Mouse (Mus musculus): ENCODE data around the gene Hagh. TPM values are rescaled to one million over a fixed set of nuclear protein-coding genes. Genes with fewer than 3 reads are reported as not detected.
A peak's percentile ranks its signal among the peaks of the same experiment; 100 is the strongest.

The Hagh gene
- polyA plus RNA-seq, 1 experiment from 2014 or later = 26.4 TPM

GRCm38 (mm10) chr17:24819469-24819868 lies 20.5 kb upstream of the Hagh start:
- no peaks in the 10 kb centered on the region for H3K4me1 ChIP-seq
- H3K36me3 ChIP-seq (replicated peaks) = no peaks in the 10 kb centered on the region
- H3K27me3 ChIP-seq (replicated peaks; ENCODE audit: low read depth, poor library complexity, severe bottlenecking) = peaks cover 3% of the 10 kb centered on the region; the same call in 1 of the 2 replicates
- no peaks in the 10 kb centered on the region for H3K9me3 ChIP-seq
- no peak overlapping the region for H3K27ac ChIP-seq (replicated peaks)
- WGBS = 73% methylated on average over 2 of the region's 2 CpGs
- H3K4me3 ChIP-seq = no peak overlapping the region
- DNase-seq (ENCODE audit: low spot score) = no peak

DNA sequence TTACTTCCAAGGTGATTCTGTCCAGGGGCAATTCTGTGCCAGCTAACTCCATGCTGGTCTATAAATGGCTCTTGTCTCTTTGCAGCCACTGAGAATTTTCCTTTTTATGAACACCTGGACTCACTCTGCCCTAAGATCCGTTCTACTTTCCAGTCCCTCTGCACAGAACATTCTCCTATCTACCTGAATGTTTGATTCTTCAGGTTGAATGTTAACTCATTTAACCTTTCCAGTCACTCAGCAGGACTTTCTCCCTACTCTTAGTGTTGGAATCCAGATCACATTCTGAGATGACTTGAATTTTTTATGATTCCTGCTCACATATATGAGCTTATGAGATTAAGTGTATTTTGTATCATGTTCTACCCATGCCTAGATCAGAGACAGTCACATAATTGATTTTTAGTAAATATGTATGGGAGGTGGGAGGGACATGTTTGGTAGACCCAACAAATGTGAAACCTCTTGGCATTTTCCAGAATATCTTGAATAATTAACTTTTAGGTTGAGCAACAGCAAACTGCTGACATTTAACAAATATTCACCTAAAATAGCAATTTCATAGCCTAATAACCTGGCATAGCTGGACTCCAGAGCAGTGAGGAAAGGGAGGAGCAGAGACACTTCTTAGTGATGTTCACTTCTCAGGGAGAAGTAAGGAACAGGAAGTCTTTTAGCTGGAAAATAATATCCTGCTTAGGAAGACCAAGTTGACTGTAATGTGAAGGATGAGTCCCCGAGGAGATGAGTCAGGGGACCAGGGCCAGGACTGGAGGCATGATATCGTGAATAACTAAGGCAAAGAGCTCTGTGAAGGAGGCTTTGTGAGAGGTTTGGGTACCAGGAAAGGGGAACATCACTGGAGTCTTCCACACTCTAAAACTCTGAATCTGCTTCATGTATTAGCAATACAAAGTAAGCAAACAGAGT lies 18.3 kb upstream of the Hagh start:
- Histone ChIP-seq H3K4me1 (no peaks in the 10 kb centered on the region), H3K36me3 (replicated peaks) (no peaks in the 10 kb centered on the region), H3K27me3 (replicated peaks; ENCODE audit: low read depth, poor library complexity, severe bottlenecking) (peaks cover 13% of the 10 kb centered on the region; the same call in 1 of the 2 replicates), H3K27ac (replicated peaks) (no peak overlapping the region), H3K9me3 (no peaks in the 10 kb centered on the region), H3K4me3 (no peak overlapping the region)
- 56% methylated on average over 3 of the region's 3 CpGs for WGBS
- no peak for DNase-seq (ENCODE audit: low spot score)

- Histone ChIP-seq H3K27me3 (replicated peaks; ENCODE audit: low read depth, poor library complexity, severe bottlenecking) (peaks cover 25% of the 10 kb centered on the region), H3K4me3 (no peak overlapping the region), H3K27ac (replicated peaks) (no peak overlapping the region), H3K36me3 (replicated peaks) (no peaks in the 10 kb centered on the region), H3K9me3 (no peaks in the 10 kb centered on the region), H3K4me1 (no peaks in the 10 kb centered on the region)
- 65% methylated on average over 5 of the region's 5 CpGs for WGBS
- no peak for DNase-seq (ENCODE audit: low spot score)
These were observed 398 bp downstream of the Hagh start for GRCm38 (mm10) chr17:24840341-24840740.

DNA sequence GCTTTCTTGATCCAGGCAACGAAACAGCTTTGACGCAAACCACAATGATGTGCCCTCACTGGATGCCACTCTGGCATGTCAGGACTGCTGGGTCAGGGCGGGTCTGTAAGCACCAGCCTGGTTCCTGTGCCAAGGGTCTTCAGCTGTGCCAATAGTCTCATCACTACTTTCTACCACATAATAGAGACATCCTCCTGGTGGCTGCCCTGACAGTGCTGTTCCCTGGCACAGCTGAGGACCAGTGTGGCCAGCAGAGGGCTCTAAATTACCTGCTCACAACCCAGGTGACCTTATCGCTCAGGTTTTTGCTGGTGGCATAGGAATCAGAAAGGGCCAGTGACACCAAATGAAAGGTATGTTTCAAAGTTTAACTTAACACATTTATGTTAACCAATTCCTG lies 1.2 kb downstream of the Hagh start:
- WGBS = 49% methylated on average over 4 of the region's 4 CpGs
- DNase-seq (ENCODE audit: low spot score) = no peak
- Histone ChIP-seq H3K4me3 (no peak overlapping the region), H3K27me3 (replicated peaks; ENCODE audit: low read depth, poor library complexity, severe bottlenecking) (peaks cover 25% of the 10 kb centered on the region), H3K36me3 (replicated peaks) (no peaks in the 10 kb centered on the region), H3K27ac (replicated peaks) (no peak overlapping the region), H3K9me3 (no peaks in the 10 kb centered on the region), H3K4me1 (no peaks in the 10 kb centered on the region)

GRCm38 (mm10) chr17:24842631-24843030 lies 2.7 kb downstream of the Hagh start:
- Histone ChIP-seq H3K27ac (replicated peaks) (no peak overlapping the region), H3K4me1 (no peaks in the 10 kb centered on the region), H3K36me3 (replicated peaks) (no peaks in the 10 kb centered on the region), H3K9me3 (no peaks in the 10 kb centered on the region), H3K4me3 (no peak overlapping the region), H3K27me3 (replicated peaks; ENCODE audit: low read depth, poor library complexity, severe bottlenecking) (peaks cover 25% of the 10 kb centered on the region)
- 48% methylated on average over 2 of the region's 2 CpGs for whole genome bisulfite sequencing
- DNase-seq (ENCODE audit: low spot score) = no peak

DNA sequence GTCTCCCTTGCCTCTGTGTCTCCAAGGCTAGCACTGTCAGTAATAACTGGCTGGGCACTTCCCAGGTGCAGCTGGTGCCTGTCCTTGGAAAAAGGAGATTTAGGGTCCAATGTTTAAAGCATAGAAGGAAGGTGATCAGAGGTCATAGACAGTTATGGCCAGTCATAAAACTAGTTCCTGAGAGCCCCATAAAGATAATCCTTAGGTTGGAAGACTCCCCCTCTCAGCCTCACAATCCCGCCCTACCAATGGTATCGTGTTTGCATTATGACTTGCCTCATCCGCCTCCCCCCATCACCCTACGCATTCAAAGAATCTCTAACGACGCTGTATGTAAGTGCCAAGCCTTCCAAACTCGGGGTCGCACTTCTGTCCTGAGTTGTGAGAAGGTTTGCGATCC lies 4.6 kb downstream of the Hagh start:
- 51% methylated on average over 9 of the region's 9 CpGs for WGBS
- Histone ChIP-seq H3K27ac (replicated peaks) (no peak overlapping the region), H3K4me1 (peaks cover 12% of the 10 kb centered on the region), H3K9me3 (no peaks in the 10 kb centered on the region), H3K4me3 (no peak overlapping the region), H3K36me3 (replicated peaks) (no peaks in the 10 kb centered on the region), H3K27me3 (replicated peaks; ENCODE audit: low read depth, poor library complexity, severe bottlenecking) (peaks cover 25% of the 10 kb centered on the region)
- no peak for DNase-seq (ENCODE audit: low spot score)

GRCm38 (mm10) chr17:24847386-24847785 lies 7.4 kb downstream of the Hagh start:
- 97% methylated on average over 1 of the region's 1 CpGs for WGBS
- DNase-seq (ENCODE audit: low spot score) = no peak
- no peaks in the 10 kb centered on the region for H3K9me3 ChIP-seq

GRCm38 (mm10) chr17:24848600-24849031 lies 8.7 kb downstream of the Hagh start:
- DNase-seq (ENCODE audit: low spot score) = no peak
- Histone ChIP-seq H3K4me3 (peak overlapping the region; percentile 87), H3K36me3 (replicated peaks) (peaks cover 4% of the 10 kb centered on the region), H3K27ac (replicated peaks) (no peak overlapping the region), H3K27me3 (replicated peaks; ENCODE audit: low read depth, poor library complexity, severe bottlenecking) (peaks cover 24% of the 10 kb centered on the region), H3K9me3 (no peaks in the 10 kb centered on the region), H3K4me1 (peaks cover 23% of the 10 kb centered on the region)

More at GRCm38 (mm10) chr17:24847386-24847785, 7.4 kb downstream of the Hagh start:
- Histone ChIP-seq H3K27me3 (replicated peaks; ENCODE audit: low read depth, poor library complexity, severe bottlenecking) (peaks cover 24% of the 10 kb centered on the region), H3K27ac (replicated peaks) (no peak overlapping the region), H3K4me3 (no peak overlapping the region), H3K4me1 (peaks cover 23% of the 10 kb centered on the region), H3K36me3 (replicated peaks) (no peaks in the 10 kb centered on the region)

DNA sequence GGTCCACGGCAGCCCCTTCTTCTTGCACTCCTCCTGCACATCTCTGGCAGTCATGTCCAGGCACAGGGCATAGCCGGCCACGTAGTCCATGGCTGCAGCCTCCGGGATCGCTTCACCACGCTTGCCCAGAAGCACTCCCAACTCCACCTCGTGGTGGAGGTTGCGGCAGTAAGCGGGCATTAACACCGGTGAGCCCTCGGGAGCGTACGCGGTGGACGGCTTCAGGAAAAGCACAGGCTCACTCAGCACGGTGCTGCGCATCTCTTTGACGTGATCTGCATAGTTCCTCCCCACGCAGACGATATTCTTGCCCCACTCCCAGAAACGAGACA lies 9.8 kb downstream of the Hagh start:
- Histone ChIP-seq H3K9me3 (no peaks in the 10 kb centered on the region), H3K27ac (replicated peaks) (peak overlapping the region; percentile 91), H3K36me3 (replicated peaks) (peaks cover 8% of the 10 kb centered on the region), H3K27me3 (replicated peaks; ENCODE audit: low read depth, poor library complexity, severe bottlenecking) (peaks cover 16% of the 10 kb centered on the region), H3K4me3 (peak overlapping the region; percentile 87), H3K4me1 (peaks cover 23% of the 10 kb centered on the region)
- under 1% methylated on average over 21 of the region's 21 CpGs for WGBS
- DNase-seq (ENCODE audit: low spot score) = no peak

GRCm38 (mm10) chr17:24850065-24850772 lies 10.3 kb downstream of the Hagh start, which contains the start of gene Fahd1:
TSS of gene Fahd1 (minus strand) at chr17:24850364.
- under 1% methylated on average over 58 of the region's 58 CpGs for WGBS
- peak; percentile 97 for DNase-seq (ENCODE audit: low spot score)
- H3K27ac ChIP-seq (replicated peaks) = peak within 1 kb of the TSS; percentile 91
- H3K4me1 ChIP-seq = peaks cover 23% of the 10 kb centered on the region
- H3K9me3 ChIP-seq = no peaks in the 10 kb centered on the region
- peaks cover 8% of the 10 kb centered on the region for H3K36me3 ChIP-seq (replicated peaks)
- H3K27me3 ChIP-seq (replicated peaks; ENCODE audit: low read depth, poor library complexity, severe bottlenecking) = peaks cover 14% of the 10 kb centered on the region
- peak within 1 kb of the TSS; percentile 87 for H3K4me3 ChIP-seq

DNA sequence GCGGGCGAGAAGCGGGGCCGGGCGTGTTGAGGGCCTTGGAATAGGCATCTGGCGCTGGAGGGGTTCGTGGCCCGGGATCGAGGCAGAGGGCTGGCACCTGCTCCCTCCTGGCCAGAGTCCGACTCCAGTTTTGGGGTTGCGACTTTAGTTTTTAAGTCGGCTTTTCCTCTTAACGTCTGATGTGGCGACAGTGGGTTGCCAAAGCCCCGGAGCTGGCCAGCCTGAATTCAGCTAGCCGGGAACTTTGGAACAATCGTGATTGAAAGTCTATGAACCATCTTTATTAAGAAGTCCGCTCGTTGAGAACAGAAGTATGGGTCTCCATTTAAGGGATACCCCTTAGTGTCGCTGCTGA lies 10.8 kb downstream of the Hagh start:
- Histone ChIP-seq H3K27ac (replicated peaks) (peak overlapping the region; percentile 91), H3K9me3 (no peaks in the 10 kb centered on the region), H3K27me3 (replicated peaks; ENCODE audit: low read depth, poor library complexity, severe bottlenecking) (peaks cover 14% of the 10 kb centered on the region), H3K4me1 (peaks cover 23% of the 10 kb centered on the region), H3K4me3 (peak overlapping the region; percentile 87), H3K36me3 (replicated peaks) (peaks cover 8% of the 10 kb centered on the region)
- 2% methylated on average over 20 of the region's 20 CpGs for WGBS
- no peak for DNase-seq (ENCODE audit: low spot score)

DNA sequence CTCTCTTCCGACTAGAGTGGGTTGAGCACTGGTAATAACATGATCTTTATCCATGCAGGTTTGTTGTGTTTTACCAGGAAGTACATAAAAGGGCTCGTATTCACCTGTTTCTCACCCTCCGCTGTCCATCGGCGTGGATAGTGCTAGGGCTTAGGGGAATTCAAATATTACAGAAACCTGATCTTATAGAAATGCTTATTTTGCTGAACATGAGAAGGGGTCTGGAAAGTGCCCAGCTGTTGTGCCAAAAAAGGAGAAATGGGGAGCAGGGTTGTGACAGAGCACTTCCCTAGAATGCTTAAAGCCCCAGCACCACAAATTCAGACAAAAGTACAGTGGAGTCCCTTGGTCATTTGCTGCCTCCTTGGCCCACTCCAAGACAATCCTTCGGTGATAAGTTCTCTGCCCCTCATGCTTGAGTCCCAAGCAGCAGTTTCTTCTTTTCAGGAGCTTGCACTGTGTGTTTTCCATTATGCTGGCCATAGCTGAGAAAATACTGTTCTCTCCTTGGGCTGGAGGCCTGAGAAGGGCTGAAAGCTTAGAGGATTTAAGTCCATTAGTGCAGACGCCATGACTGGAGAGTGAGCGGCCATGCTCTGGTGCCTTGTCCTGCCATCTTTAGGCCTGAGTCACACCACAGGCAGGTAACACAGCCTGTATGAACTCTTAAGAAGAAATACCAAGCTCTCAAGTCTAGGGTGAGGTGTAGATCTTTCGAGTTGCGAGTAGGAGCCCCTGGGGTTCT lies 11.6 kb downstream of the Hagh start:
- Histone ChIP-seq H3K4me1 (peaks cover 23% of the 10 kb centered on the region), H3K36me3 (replicated peaks) (peaks cover 10% of the 10 kb centered on the region), H3K4me3 (peak overlapping the region; percentile 87), H3K9me3 (no peaks in the 10 kb centered on the region), H3K27me3 (replicated peaks; ENCODE audit: low read depth, poor library complexity, severe bottlenecking) (peaks cover 14% of the 10 kb centered on the region), H3K27ac (replicated peaks) (no peak overlapping the region)
- 78% methylated on average over 10 of the region's 10 CpGs for WGBS
- DNase-seq (ENCODE audit: low spot score) = no peak

Measured in embryonic facial prominence, embryonic 10.5 days (tissue).